Mouse (Mus musculus) midbrain, embryonic 16.5 days (tissue): ENCODE data around the gene Prrxl1. TPM values are rescaled to one million over a fixed set of nuclear protein-coding genes. Genes with fewer than 3 reads are reported as not detected.

Source experiments
- ATAC-seq: fragments of 200-750 bp; cut with Nextera tagmentation; 2 replicates; pipeline ENCODE4 v1.8.0; 2017; ENCODE audit warnings: moderate TSS enrichment
- H3K27ac ChIP-seq: fragments of 300-500 bp; sonication (generic); 2 replicates; pipeline ENCODE4 v1.5.1; 2014; ENCODE audit warnings: mild to moderate bottlenecking, low read length, mixed read lengths
- H3K27me3 ChIP-seq: fragments of 300-500 bp; sonication (generic); 2 replicates; pipeline ENCODE4 v1.6.1; 2014; ENCODE audit warnings: low read depth, low read length, mixed read lengths; ENCODE audit not compliant: control insufficient read depth, insufficient read depth
- H3K36me3 ChIP-seq: fragments of 300-500 bp; sonication (generic); 2 replicates; pipeline ENCODE4 v1.6.1; 2014; ENCODE audit warnings: mild to moderate bottlenecking, low read length, moderate library complexity, mixed read lengths; ENCODE audit not compliant: control insufficient read depth, insufficient read depth
- H3K4me1 ChIP-seq: fragments of 300-500 bp; sonication (generic); 2 replicates; pipeline ENCODE4 v1.6.1; 2014; ENCODE audit warnings: mild to moderate bottlenecking, low read length, mixed read lengths; ENCODE audit not compliant: control insufficient read depth, insufficient read depth
- H3K4me2 ChIP-seq: fragments of 300-500 bp; sonication (generic); 2 replicates; pipeline ENCODE4 v1.6.1; 2014; ENCODE audit warnings: mild to moderate bottlenecking, low read length, mixed read lengths
- H3K4me3 ChIP-seq: fragments of 300-500 bp; sonication (generic); 2 replicates; pipeline ENCODE4 v1.5.1; 2014; ENCODE audit warnings: low read depth, mild to moderate bottlenecking, low read length, moderate library complexity, mixed read lengths
- H3K9ac ChIP-seq: fragments of 300-500 bp; sonication (generic); 2 replicates; pipeline ENCODE4 v1.6.1; 2014; ENCODE audit warnings: low read depth, low read length, mixed read lengths
- H3K9me3 ChIP-seq: fragments of 300-500 bp; sonication (generic); replicated peaks from 2 replicates; pipeline ENCODE4 v1.6.1; 2014; ENCODE audit warnings: mild to moderate bottlenecking, low read length, mixed read lengths; ENCODE audit not compliant: control insufficient read depth, poor library complexity, severe bottlenecking
- WGBS: fragments of 180-500 bp; shearing (Covaris S2); extraction: QIAGEN DNeasy Blood & Tissue Kit; methylation state at CpG from one replicate; pipeline ENCODE4 v1.1.7; 2014; 5-methylcytosine and 5-hydroxymethylcytosine counted together
- polyA plus RNA-seq: library from polyadenylated mRNA; unstranded; fragments of >200 nt; fragmentation: Nextera tagmentation; extraction: Ambion mirVana; gene quantifications from 2 replicates; pipeline ENCODE4 v1.2.1, GENCODE M21; 2015

Gene Prrxl1
- polyA plus RNA-seq: 1.4 and 2.0 TPM in 2 replicates

DNA sequence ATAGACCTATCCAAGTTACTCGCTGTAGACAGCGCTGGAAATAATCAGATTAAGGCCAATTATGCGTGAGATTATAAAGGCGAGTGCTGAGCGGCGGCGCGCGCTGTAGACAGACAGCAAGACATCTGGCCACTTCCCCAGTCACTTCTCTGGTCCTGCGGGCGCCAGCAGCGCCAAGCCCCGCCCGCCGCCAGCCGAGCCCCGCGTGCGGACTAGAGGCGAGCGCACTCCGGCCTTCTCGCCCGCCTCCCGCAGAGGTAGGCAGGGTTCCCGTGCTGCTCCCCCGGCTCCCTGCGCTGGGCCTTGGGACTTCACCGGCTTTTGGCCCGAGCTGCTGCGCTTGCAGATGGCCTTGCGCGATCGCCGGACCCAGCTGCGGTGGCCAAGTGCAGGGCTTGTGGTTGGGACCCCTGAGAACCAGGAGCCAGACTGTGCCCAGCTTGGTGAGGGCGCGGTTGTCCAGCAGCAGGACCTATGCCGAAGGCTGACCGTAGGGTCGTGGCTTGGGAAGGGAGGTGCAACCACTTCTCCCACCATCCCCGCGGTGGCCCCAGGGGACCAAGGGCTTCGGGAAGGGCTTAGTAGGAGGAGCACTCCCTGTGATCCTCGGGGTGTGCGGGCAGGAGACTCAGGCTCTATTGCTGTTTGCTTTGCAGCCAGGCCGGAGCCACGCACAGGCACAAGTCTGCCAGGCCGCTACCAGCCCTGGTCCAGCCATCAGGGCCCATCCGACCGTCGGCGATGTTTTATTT is at the start of gene Prrxl1:
Prrxl1 (plus strand) TSS at position 118 of the 752 bp plus-strand sequence.
- peak within 1 kb of the TSS; percentile 36; the same call in 1 of the 2 replicates for H3K9ac ChIP-seq
- H3K4me2 ChIP-seq: peak within 1 kb of the TSS; percentile 63
- H3K27ac ChIP-seq: no peak within 1 kb of the TSS
- ATAC-seq: peak; percentile 62
- no peaks in the 10 kb centered on the region for H3K9me3 ChIP-seq
- H3K27me3 ChIP-seq: peaks cover 44% of the 10 kb centered on the region
- H3K4me1 ChIP-seq: peaks cover 26% of the 10 kb centered on the region
- WGBS: under 1% methylated on average over 53 of the region's 53 CpGs
- peak within 1 kb of the TSS; percentile 37 for H3K4me3 ChIP-seq
- no peaks in the 10 kb centered on the region for H3K36me3 ChIP-seq

DNA sequence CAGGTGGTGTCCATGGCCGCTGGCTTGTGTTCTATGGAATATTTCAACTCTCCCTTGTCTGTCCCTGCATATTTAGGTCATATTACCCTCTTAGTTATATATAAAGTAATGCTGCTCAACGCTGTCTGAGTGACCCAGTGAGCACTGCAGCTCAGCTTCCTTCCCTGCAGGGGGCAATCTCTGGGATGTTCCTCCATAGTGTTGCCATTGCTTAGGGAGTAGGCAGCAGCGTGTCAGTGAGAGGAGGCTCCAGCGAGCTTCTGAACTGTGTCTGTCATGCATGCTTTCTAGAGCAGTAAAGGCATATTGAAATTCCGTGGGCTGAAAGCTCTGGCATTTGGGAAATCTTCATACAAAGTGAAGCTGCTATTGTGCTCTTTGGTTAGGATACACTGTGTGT is 47.4 kb upstream of the Prrxl1 start:
- H3K4me3 ChIP-seq: no peak overlapping the region
- 71% methylated on average over 5 of the region's 5 CpGs for WGBS
- no peak overlapping the region for H3K27ac ChIP-seq
- ATAC-seq: no peak
- H3K27me3 ChIP-seq: no peaks in the 10 kb centered on the region
- H3K9me3 ChIP-seq: no peaks in the 10 kb centered on the region
- H3K9ac ChIP-seq: no peak overlapping the region
- no peaks in the 10 kb centered on the region for H3K4me1 ChIP-seq
- no peak overlapping the region for H3K4me2 ChIP-seq
- peaks cover 6% of the 10 kb centered on the region; the same call in 1 of the 2 replicates for H3K36me3 ChIP-seq

DNA sequence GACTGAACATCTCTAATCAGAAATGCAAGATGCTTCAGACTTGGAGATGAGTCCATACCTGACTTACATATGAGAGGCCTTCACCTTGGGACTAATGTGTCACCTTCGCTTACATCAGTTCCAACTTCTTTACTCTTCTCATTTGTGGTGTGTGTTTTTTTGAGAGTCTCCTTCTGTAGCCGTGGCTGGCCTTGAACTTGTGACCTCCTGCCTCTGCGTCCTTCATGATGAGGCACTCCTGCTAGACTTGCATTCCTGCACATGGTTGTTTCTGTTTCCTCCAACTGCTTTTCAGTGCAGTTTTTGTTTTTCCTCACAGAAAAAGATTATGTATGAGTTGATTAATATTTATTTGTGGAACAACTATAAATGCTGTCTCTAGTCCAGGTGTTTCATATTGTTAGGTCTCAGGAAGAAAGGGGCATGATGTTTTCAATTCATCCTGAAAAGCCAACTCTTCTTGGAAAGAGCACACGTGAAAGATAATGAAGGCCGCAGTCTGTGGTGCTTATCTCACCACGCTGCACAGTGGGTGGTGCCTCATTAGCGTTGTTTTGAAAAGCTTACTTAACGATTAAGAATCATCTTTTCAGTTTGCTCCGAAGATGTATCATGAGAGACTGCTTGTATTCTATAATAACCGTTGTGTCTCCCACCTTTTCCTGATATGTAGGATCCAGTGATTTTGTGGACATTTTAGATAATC is 45.9 kb upstream of the Prrxl1 start:
- peaks cover 3% of the 10 kb centered on the region; the same call in 1 of the 2 replicates for H3K36me3 ChIP-seq
- H3K27me3 ChIP-seq: no peaks in the 10 kb centered on the region

DNA sequence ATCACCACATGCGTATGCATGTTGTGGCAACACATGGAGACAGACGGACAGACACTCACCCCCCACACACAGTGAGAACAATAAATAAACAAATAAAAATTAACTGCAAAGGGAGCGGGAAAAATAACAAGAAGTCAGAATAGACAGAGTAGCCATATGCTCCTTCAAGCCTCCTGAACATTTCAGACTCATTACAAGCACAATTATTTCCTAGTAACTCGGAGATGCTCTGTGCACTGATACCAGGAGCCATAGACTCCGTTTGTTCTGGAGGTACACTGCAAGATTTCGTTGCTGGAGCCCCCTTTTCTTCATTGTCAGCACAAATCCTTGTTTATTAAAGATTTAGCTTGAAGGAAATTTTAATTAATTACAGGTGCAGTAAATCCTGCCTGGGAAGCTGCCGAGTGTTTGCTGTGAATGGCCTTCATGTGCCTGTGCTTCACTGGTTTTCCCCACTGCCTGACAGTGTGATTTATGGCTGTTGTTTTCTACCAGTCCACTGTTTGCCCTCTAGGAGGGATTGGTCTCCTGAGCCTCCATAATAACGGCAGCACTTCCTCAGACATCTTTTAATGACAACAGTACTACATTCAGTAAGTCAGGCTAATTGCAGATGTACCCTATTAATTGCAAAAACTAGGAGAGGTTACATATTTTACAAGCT is 44.2 kb upstream of the Prrxl1 start:
- H3K4me1 ChIP-seq: no peaks in the 10 kb centered on the region

More for the DNA sequence above, 45.9 kb upstream of the Prrxl1 start:
- Histone ChIP-seq H3K27ac (no peak overlapping the region), H3K9ac (no peak overlapping the region), H3K4me3 (no peak overlapping the region), H3K4me2 (no peak overlapping the region), H3K4me1 (no peaks in the 10 kb centered on the region), H3K9me3 (no peaks in the 10 kb centered on the region)
- WGBS: 71% methylated on average over 10 of the region's 10 CpGs
- ATAC-seq: no peak

DNA sequence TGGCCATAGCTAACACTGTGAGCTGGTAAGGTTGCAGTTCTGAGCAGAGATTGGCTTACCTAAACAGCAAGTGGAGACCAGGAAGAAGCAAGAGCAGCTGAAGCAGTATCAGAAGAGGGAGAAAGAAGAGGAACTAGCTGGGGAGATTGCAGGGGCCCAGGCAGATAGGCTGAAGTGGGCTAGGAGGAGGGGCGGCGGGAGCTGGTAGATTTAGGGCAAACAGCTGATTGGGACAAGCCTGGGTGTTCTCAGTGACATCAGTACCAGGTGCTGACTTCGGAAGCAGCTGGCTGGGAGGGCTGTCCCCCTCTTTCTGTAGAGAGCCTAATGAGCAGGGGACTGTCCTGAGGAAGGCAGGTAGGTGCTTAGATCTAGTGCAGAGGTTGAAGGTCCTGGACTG is 37.8 kb upstream of the Prrxl1 start:
- WGBS: 94% methylated on average over 3 of the region's 3 CpGs
- no peaks in the 10 kb centered on the region for H3K9me3 ChIP-seq
- no peaks in the 10 kb centered on the region for H3K4me1 ChIP-seq
- peaks cover 19% of the 10 kb centered on the region for H3K36me3 ChIP-seq
- H3K27me3 ChIP-seq: no peaks in the 10 kb centered on the region
- no peak overlapping the region for H3K4me2 ChIP-seq
- H3K4me3 ChIP-seq: no peak overlapping the region
- H3K9ac ChIP-seq: no peak overlapping the region
- no peak overlapping the region for H3K27ac ChIP-seq
- ATAC-seq: no peak

More for the DNA sequence above, 44.2 kb upstream of the Prrxl1 start:
- H3K9ac ChIP-seq: no peak overlapping the region
- 75% methylated on average over 8 of the region's 8 CpGs for whole genome bisulfite sequencing
- no peak overlapping the region for H3K27ac ChIP-seq
- no peaks in the 10 kb centered on the region for H3K9me3 ChIP-seq
- no peak overlapping the region for H3K4me2 ChIP-seq
- H3K4me3 ChIP-seq: no peak overlapping the region
- H3K27me3 ChIP-seq: no peaks in the 10 kb centered on the region
- ATAC-seq: no peak
- H3K36me3 ChIP-seq: peaks cover 7% of the 10 kb centered on the region

DNA sequence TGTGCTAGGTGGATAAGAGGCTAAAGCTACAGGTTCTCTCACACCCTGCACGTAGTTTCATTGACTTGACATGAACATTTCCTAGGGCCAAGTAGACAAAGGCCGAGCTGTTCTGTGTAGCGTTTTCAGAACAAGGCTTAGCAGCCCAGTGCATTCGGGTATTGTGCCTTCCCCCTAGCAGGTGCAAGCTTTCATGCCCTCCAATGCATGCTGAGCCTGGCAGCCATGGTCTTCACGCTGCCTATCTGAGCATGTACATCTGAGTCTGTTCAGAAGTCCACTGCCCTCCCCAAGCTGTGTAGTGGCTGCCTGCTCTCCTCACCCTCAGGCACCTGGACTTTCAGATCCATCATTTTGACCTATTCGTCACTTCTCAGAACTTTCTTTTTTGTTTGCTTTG is 35.5 kb upstream of the Prrxl1 start:
- H3K9ac ChIP-seq: no peak overlapping the region
- H3K36me3 ChIP-seq: peaks cover 39% of the 10 kb centered on the region
- no peak overlapping the region for H3K27ac ChIP-seq
- WGBS: 84% methylated on average over 6 of the region's 6 CpGs
- no peak overlapping the region for H3K4me3 ChIP-seq
- no peaks in the 10 kb centered on the region for H3K4me1 ChIP-seq
- H3K4me2 ChIP-seq: no peak overlapping the region
- no peaks in the 10 kb centered on the region for H3K27me3 ChIP-seq
- no peak for ATAC-seq
- H3K9me3 ChIP-seq: no peaks in the 10 kb centered on the region

DNA sequence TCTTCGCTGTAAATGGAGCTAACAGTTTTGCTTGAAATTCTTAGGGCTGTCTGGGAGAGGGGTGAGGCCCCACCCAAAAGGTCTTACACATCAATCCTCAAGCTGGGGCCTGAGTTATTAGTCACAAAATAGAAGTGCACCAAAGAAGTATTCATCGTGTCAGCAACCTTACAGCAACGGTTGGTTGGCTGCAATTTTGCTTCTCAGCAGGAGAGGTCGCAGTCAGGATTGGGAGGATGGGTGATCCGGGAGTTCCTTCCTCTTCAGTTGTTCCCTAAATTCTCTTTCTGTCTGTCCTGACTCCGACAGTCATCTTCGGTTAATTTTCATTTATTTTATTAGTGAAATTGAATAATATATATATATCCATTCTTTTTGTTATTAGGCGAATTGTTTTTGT is 26.7 kb upstream of the Prrxl1 start:
- ATAC-seq: no peak
- H3K36me3 ChIP-seq: peaks cover 29% of the 10 kb centered on the region
- no peaks in the 10 kb centered on the region for H3K9me3 ChIP-seq
- 47% methylated on average over 8 of the region's 8 CpGs for WGBS
- no peaks in the 10 kb centered on the region for H3K27me3 ChIP-seq
- H3K4me3 ChIP-seq: no peak overlapping the region
- no peaks in the 10 kb centered on the region for H3K4me1 ChIP-seq
- H3K9ac ChIP-seq: no peak overlapping the region
- no peak overlapping the region for H3K4me2 ChIP-seq
- H3K27ac ChIP-seq: no peak overlapping the region

DNA sequence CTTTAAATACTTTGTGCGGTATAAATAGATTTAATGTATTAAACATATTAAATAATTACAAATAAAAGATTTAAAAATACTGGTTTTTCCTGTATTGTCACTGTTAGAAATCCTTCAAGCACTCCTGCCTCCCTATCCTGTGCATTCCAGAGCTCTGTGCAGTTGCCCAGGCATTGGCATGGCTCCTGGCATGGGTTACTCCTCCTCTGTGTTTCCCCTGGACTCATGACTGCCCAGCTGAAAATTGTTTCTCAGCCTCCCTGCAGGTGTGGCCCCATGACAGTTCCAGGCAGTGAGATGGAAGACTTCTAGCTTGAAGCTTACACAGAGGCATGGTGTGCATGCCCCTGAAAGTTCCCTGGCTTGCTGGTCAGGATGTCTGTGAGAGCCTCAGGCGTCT is 20.8 kb upstream of the Prrxl1 start:
- no peak for ATAC-seq
- Histone ChIP-seq H3K4me3 (no peak overlapping the region), H3K36me3 (peaks cover 7% of the 10 kb centered on the region), H3K27ac (no peak overlapping the region), H3K4me1 (no peaks in the 10 kb centered on the region), H3K9me3 (no peaks in the 10 kb centered on the region), H3K9ac (no peak overlapping the region), H3K4me2 (no peak overlapping the region), H3K27me3 (no peaks in the 10 kb centered on the region)
- WGBS: 98% methylated on average over 2 of the region's 2 CpGs

DNA sequence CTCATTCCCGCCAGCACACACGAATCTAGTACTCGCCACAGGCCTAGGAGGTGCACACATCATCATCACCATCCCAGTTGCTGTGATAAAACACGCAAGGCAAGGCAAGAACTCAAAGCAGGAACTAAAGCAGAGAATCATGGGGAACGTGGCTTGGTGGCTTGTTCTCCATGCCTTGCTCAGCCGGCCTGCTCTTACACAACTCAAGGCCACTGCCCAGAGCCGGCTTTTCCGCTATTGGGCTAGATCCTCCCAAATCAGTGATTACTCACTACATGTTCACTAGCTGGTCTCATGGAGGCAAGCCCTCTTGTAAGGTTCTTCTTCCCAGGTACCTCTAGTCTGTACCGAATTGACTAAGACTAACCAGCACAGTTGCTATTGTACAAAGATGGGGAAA is 15.5 kb upstream of the Prrxl1 start:
- H3K27me3 ChIP-seq: no peaks in the 10 kb centered on the region
- no peaks in the 10 kb centered on the region; the same call in 1 of the 2 replicates for H3K9me3 ChIP-seq
- no peak overlapping the region for H3K9ac ChIP-seq
- H3K4me3 ChIP-seq: no peak overlapping the region
- no peak overlapping the region for H3K27ac ChIP-seq
- no peak for ATAC-seq
- no peaks in the 10 kb centered on the region for H3K36me3 ChIP-seq
- no peaks in the 10 kb centered on the region for H3K4me1 ChIP-seq
- 91% methylated on average over 9 of the region's 9 CpGs for WGBS
- H3K4me2 ChIP-seq: no peak overlapping the region
